Mouse (Mus musculus) erythroblast, adult 5-6 weeks (primary cell): ENCODE measurements around the gene Krt77. TPM values are rescaled to one million over a fixed set of nuclear protein-coding genes. Genes with fewer than 3 reads are reported as not detected.

ENCODE experiments used
- ATAC-seq: replicated peaks from 2 replicates; pipeline ENCODE4 v1.8.0; 2016; ENCODE audit warnings: moderate number of reproducible peaks, mild to moderate bottlenecking, moderate TSS enrichment, inconsistent platforms; ENCODE audit not compliant: poor library complexity, low FRiP score, severe bottlenecking
- total RNA-seq, 2 experiments: library from RNA; stranded (forward) in 1 of 2; stranded (reverse) in 1 of 2; fragments of 150-400 nt in 1 of 2; fragments of 200-764, 138-1000 nt in 1 of 2; gene quantifications; 2 replicates each; pipeline versions ENCODE4 v1.2.3 to v1.2.4; 2015 to 2017; ENCODE audit warnings: low replicate concordance in 2 of 2

Krt77 gene
- total RNA-seq, 2 experiments from 2014 or later = not detected

DNA sequence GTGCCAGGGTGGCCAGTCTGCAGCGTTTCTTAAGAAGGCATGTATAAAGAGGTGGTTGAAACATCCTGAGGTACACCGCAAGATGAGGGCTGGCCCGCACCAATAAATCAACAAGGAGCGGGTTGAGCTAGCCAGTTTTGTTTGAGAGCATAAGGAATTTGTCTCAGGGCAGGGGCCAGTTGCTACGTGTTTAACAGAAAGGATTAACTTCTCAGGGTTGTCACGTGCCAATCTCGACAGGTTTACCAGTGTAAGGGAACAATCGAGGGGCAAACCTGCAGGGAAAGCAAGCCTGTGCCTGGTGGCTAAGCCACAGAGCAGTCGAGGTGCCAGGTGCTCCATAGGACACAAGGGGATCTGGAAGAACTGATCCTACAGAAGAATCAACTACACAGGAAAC, 26.3 kb downstream of the Krt77 start:
- no peak for ATAC-seq

DNA sequence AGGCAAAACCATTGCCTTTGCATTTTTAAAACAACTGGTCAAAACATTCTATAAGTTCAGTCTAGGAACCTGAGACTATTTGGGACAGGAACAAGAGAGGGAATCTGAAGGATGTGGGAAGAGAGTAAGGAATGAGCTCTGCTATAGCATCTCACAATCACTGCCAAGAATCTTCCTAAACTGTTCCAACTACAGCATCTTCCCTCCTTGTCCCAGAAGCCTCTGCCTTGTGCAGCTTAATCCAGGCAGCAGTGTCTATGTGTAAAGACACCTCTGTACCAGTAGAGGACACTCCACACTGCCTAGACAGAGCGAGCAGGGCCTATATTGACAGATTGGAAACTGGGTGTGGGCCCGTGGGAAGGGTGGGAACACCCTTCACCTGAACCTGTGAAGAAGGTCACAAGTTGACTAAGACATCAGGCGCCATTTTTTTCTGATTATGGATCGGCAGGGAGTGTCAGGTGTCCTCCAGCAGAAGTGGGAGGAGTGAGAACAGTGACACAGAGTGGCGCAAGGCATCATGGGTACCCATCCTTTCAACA, 34.6 kb downstream of the Krt77 start:
- ATAC-seq = no peak

DNA sequence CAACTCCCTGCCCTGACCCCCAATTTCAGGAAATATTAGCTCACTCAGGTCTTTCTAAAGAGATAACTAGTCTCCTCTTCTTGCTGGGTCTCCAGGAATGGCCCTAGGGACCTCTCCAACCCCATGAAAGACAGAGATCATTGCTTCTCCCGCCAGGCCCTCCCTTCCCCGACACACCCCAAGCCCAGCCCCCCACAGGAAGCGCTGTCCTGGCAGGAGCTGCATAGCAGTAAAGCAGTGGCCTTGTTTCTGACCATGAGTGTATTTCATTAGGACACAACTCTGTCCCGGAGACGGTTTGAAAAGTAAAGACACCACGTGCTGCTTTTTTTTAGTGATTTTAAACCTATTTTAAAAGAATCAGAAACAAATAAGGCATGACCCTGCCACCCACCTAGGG, 36.4 kb downstream of the Krt77 start:
- ATAC-seq = no peak

DNA sequence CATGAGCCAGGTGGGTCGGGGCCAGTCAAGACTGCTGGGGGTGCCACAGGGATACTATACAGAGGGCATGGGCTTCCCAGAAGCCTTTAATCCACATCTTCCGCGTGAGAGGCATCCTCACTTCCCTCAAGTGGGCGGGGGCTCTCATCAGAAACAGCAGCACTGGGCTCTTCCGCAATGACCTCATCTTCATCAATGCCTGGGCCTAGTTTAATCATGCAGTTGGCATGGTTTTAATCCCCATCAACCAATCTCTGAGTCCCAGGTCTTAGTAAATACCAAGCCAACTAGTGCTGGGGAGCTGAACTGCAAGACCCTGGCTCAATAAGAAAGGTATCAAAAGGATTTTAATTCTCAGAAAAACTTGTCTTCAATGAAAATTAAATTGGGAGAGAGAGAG, 40.1 kb downstream of the Krt77 start:
- no peak for ATAC-seq

DNA sequence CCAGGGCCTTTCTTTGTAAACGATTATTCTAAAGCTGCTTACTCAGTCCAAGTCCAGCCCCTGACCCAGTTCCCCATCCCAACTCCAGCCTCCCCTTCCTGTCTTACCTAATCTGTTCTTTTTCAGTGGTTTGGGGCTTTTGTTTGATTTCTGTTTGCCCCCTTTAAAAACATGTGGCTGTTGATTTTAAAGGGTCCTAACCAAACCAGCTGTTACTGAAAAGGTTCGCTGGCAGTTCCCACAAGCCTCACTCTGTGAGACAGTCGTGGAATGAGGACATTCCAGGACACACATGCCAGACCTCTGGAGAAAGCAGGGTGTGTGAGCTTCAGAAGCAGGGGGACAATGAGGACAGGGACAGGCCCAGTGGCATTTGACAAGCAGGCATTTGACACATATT, 47.7 kb downstream of the Krt77 start:
- no peak for ATAC-seq

DNA sequence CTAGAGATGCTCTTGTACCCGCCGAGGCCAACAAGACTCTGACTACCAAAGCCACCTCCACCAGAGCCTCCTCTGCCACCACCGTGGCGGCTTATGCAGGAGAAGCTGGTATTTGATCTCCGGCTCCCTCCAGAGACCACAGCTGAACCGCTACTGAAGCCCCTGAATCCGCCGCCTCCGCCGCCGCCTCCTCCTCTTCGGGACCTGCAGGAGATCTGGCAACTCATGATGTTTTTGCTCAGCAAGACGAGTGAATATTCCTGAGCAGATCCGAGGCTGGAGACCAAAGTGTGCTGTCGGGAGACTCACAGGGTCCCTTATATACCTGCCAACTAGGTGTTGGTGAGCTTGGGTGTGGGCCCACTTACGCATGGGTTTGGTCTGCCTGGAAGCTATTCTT, 51.6 kb downstream of the Krt77 start, which contains the start of gene Krt2:
Gene Krt2 (minus strand): TSS at position 295 of the 400 bp plus-strand sequence.
- no peak for ATAC-seq

Other genes with a start within 250 kb of the Krt77 start
- not detected in 2 replicates for gene Gm5414, start 241.5 kb downstream of the Krt77 start, total RNA-seq (2015; ENCODE audit: low replicate concordance)
- gene Gm5414, start 241.5 kb downstream of the Krt77 start, total RNA-seq (2017; ENCODE audit: low replicate concordance) = not detected in 2 replicates
- gene Gm5478, start 222.3 kb downstream of the Krt77 start, total RNA-seq (2015; ENCODE audit: low replicate concordance) = not detected in 2 replicates
- gene Gm5478, start 222.3 kb downstream of the Krt77 start, total RNA-seq (2017; ENCODE audit: low replicate concordance) = not detected in 2 replicates
- gene Krt6b, start 189.4 kb downstream of the Krt77 start, total RNA-seq (2015; ENCODE audit: low replicate concordance) = not detected in 2 replicates
- gene Krt6b, start 189.4 kb downstream of the Krt77 start, total RNA-seq (2017; ENCODE audit: low replicate concordance) = not detected in 2 replicates
- gene Krt6a, start 175.4 kb downstream of the Krt77 start, total RNA-seq (2015; ENCODE audit: low replicate concordance) = not detected in 2 replicates
- not detected in 2 replicates for gene Krt6a, start 175.4 kb downstream of the Krt77 start, total RNA-seq (2017; ENCODE audit: low replicate concordance)
- gene Krt5, start 156.8 kb downstream of the Krt77 start, total RNA-seq (2015; ENCODE audit: low replicate concordance) = not detected in 2 replicates
- gene Krt5, start 156.8 kb downstream of the Krt77 start, total RNA-seq (2017; ENCODE audit: low replicate concordance) = not detected in 2 replicates
- not detected in 2 replicates for gene Krt71, start 126.6 kb downstream of the Krt77 start, total RNA-seq (2015; ENCODE audit: low replicate concordance)
- 0.14 TPM in 1 of 2 replicates, not detected in the other for gene Krt71, start 126.6 kb downstream of the Krt77 start, total RNA-seq (2017; ENCODE audit: low replicate concordance)
- not detected in 2 replicates for gene Krt72, start 83.2 kb downstream of the Krt77 start, total RNA-seq (2015; ENCODE audit: low replicate concordance)
- gene Krt72, start 83.2 kb downstream of the Krt77 start, total RNA-seq (2017; ENCODE audit: low replicate concordance) = not detected in 2 replicates
- not detected in 2 replicates for gene Krt73, start 67.4 kb downstream of the Krt77 start, total RNA-seq (2015; ENCODE audit: low replicate concordance)
- not detected in 2 replicates for gene Krt73, start 67.4 kb downstream of the Krt77 start, total RNA-seq (2017; ENCODE audit: low replicate concordance)
- not detected in 2 replicates for gene Krt2, start 51.5 kb downstream of the Krt77 start, total RNA-seq (2015; ENCODE audit: low replicate concordance)
- not detected in 2 replicates for gene Krt2, start 51.5 kb downstream of the Krt77 start, total RNA-seq (2017; ENCODE audit: low replicate concordance)
- gene Krt1, start 18.9 kb downstream of the Krt77 start, total RNA-seq (2015; ENCODE audit: low replicate concordance) = not detected in 2 replicates
- gene Krt1, start 18.9 kb downstream of the Krt77 start, total RNA-seq (2017; ENCODE audit: low replicate concordance) = not detected in 2 replicates
- gene Krt76, start 23.2 kb upstream of the Krt77 start, total RNA-seq (2015; ENCODE audit: low replicate concordance) = not detected in 2 replicates
- not detected in 2 replicates for gene Krt76, start 23.2 kb upstream of the Krt77 start, total RNA-seq (2017; ENCODE audit: low replicate concordance)
- not detected in 2 replicates for gene Krt4, start 55.0 kb upstream of the Krt77 start, total RNA-seq (2015; ENCODE audit: low replicate concordance)
- not detected in 2 replicates for gene Krt4, start 55.0 kb upstream of the Krt77 start, total RNA-seq (2017; ENCODE audit: low replicate concordance)
- not detected in 2 replicates for gene Krt79, start 70.6 kb upstream of the Krt77 start, total RNA-seq (2015; ENCODE audit: low replicate concordance)
- gene Krt79, start 70.6 kb upstream of the Krt77 start, total RNA-seq (2017; ENCODE audit: low replicate concordance) = not detected in 2 replicates
- gene Krt78, start 84.6 kb upstream of the Krt77 start, total RNA-seq (2015; ENCODE audit: low replicate concordance) = not detected in 2 replicates
- not detected in 2 replicates for gene Krt78, start 84.6 kb upstream of the Krt77 start, total RNA-seq (2017; ENCODE audit: low replicate concordance)
- not detected in 2 replicates for gene Krt8, start 134.8 kb upstream of the Krt77 start, total RNA-seq (2015; ENCODE audit: low replicate concordance)
- gene Krt8, start 134.8 kb upstream of the Krt77 start, total RNA-seq (2017; ENCODE audit: low replicate concordance) = not detected in 2 replicates
- 2.3 TPM in 1 of 2 replicates, not detected in the other for gene Krt18, start 158.5 kb upstream of the Krt77 start, total RNA-seq (2015; ENCODE audit: low replicate concordance)
- 2.8 TPM in 1 of 2 replicates, not detected in the other for gene Krt18, start 158.5 kb upstream of the Krt77 start, total RNA-seq (2017; ENCODE audit: low replicate concordance)
- 35.4 and 35.9 TPM in 2 replicates for gene Eif4b, start 204.1 kb upstream of the Krt77 start, total RNA-seq (2015; ENCODE audit: low replicate concordance)
- gene Eif4b, start 204.1 kb upstream of the Krt77 start, total RNA-seq (2017; ENCODE audit: low replicate concordance) = 58.0 and 81.1 TPM in 2 replicates
- gene Tns2, start 230.7 kb upstream of the Krt77 start, total RNA-seq (2015; ENCODE audit: low replicate concordance) = not detected in 2 replicates
- not detected in 2 replicates for gene Tns2, start 230.7 kb upstream of the Krt77 start, total RNA-seq (2017; ENCODE audit: low replicate concordance)